Mouse (Mus musculus) thymus, postnatal 10 days (tissue): Measurements from ENCODE around the gene Vps53.

Experiments
- DNase-seq, 2 experiments: peaks; one replicate each; pipeline ENCODE4 v3.0.0; 2021; ENCODE audit warnings: low spot score in 2 of 2

Vps53 gene

DNA sequence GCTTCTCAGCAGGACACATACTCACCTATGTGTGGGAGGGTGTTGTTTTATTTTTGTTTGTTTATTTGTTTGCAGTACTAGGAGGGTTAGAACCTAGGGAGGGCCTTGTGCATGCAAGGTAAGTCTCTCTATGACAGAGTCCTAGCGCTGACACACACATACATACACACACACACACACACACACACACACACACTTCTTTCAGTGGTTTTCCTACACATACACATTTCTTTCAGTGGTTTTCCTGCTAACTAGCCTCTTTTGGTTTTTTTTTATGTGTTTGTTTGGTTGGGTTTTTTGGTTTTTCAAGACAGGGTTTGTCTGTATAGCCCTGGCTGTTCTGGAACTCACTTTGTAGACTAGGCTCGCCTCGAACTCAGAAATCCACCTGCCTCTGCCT lies 69.0 kb downstream of the Vps53 start:
- DNase-seq: no peak

DNA sequence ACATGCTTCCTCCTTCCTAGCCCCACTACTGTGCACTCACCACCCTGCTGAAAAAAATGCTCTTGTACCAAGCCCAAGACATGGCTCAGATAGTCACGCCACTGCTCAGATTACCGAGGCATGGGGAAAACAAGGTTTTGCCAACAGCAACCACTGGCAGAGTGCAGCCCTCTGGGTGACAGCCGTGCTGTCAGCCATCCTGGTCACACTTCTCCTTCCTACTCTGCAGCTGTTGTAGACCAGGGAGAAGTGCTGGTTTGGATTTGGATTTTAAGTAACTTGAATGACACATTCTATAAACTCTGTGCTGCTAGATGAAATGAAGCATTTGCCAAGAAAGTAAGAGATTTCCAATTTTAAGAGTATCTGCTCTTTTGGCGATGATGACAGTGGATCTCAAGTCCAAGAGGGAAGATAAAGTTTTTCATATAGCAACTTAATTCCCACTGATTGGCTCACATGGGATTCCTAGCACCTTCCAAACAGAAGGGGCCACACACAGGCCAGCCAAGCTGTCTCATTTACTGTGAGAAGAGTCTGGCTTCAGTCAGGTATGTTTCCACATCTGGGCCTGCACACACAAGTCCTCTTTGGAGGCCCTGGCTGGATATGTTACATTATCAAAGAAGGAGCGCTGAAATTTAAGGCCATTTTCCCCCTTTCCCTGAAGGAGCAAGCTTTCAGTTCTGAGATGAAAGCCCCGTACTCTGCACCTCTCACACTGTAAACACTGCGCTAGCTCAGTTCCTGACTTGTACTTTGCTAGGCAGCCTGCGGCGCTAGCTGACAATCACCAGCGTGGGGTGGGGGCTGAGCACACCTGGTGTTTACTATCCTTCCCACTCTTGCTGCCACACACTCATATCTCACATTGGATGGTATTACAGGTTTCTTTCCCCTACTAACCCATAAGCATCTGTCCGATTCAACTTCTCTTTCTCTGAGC lies 72.6 kb downstream of the Vps53 start:
- DNase-seq: peak; percentile 71 to 72

DNA sequence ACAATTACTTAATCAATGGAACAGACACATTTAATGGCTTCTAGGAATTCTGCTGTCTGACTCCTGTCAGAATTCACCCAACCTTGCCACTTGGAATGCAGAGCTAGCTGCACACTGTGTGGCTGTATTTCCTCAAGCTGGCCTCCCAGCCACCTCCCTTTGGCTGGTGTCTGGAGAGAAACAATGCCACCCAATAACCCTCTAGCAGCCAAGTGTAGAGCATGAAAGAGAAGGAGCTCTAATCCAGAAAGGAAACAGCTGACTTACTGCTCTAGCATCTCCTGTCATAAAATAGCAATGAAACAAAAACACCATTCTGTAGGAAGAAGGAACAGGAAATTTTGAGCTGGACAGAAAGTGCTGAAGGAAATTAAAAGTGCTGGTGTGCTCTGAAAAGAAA lies 78.3 kb downstream of the Vps53 start:
- no peak for DNase-seq

DNA sequence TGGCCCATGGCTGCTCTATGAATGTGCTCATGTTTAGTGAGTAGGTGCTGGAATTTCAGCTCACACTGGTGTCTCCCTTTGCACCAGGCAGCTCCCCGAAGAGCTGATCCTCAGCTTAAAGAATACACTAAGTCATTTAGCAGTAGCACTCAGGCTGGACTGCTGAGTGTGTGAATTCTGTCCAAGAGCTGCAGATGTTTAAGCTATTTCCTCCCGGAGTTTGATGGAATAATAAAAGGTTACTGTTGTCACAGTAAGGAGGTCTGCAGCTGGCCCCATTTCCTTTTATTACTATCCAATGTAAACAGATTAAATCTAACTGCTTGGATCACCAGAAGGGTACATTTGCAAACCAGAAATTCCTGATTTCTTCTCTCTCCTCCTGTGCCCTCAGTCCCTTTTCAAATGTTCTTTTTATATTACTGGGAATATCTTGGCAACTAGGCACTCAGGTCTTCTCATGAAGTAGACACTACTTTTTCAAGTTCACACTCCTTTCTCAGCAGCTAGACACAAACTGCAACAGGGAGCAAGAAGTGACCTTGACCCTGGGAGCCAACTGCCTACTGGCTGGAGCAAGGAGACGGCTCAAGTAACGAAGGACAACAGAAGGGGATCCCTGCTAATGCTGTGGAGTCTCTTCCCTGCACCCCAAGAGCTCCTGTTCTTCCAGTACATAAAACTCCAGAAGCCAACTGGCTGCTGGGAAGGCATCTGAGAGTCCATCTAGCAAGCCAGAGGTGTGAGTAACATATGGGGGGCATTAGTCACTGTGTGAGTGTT lies 80.1 kb downstream of the Vps53 start:
- DNase-seq: no peak

DNA sequence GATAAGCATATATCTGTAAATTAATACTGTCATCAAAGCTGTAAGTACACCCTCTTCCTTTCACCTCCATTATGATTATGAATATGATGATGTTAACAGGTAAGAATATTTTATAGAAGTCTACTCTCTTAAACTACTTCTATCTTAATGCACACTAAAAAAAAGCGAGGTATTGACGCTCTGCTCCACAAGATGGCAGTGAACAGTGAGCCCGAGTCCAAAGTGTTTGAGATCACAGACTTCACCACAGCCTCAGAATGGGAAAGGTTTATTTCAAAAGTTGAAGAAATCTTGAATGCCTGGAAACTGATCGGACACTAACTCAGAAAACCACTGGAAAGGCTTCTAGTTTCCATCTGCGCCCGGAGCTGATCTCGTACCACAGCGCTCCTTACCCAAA lies 85.8 kb downstream of the Vps53 start:
- no peak for DNase-seq

DNA sequence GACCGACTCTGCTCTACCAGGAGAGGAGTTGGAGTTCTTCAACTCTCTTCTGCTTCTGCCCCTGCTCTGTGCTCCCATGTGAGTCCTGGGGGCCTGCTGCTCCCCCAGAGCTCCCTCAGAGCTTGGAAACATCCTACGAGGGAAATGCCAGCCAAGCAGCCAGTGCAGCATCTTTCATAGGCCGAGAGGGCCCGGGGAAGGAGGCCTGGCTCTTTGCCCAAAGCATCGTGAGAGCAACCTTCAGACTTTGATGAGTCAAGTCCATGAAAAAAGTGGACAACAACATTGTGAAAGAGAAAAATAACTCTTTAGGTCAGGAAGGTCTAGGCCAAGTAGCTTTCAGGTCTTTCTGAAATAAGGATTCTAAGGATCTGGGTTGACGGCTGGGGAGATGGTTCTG lies 89.7 kb downstream of the Vps53 start:
- DNase-seq: no peak

DNA sequence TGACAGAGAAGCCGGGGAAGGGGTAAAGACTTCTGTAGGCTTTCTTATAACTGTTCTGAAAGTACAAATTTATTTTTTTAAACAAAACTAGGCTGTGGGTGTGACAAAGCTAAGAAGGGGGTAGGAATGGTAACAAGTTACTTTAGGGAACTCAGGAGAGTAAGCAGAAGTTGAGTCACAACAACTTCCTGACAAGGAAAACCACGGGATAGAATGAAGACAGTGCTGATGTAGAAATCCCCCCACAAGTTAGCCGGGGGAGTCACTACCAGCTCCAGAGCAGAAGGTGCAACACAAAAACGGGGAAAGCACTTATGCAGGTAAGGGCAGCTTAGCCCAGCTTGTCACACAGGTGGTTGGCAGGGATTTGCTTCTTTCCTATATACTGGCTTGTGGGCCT lies 90.9 kb downstream of the Vps53 start:
- no peak for DNase-seq

DNA sequence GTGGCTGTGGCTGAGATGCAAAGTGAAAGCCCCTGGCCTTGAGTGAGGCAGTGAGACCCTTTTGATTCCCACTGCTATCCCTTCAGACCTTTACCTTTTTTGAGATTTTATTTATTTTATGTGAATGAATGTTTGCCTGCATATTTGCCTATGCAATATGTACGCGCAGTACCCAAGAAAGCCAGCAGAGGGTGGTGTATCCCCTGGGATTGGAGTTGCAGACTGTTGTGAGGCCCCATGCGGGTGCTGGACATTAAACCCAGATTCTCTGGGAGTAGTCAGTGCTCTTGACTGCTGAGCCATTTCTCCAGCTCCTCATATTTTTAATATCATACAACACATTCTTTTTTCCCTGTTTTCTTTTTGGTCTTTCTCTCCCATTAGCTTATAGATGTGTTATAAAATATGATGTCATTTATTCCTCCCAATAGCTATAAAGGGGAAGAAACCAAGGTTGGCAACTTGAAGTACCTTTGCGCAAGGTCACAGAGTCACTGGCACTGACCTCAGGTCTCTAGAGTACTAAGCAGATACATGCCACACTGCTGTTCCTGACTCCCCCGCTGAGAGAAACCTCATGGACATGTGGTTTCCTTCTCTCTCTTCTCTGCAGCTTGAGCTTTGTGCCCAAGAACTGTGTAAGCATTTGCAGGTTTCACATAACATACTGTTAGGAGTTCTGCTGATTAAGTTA lies 93.4 kb downstream of the Vps53 start:
- DNase-seq: peak; percentile 45 to 77

DNA sequence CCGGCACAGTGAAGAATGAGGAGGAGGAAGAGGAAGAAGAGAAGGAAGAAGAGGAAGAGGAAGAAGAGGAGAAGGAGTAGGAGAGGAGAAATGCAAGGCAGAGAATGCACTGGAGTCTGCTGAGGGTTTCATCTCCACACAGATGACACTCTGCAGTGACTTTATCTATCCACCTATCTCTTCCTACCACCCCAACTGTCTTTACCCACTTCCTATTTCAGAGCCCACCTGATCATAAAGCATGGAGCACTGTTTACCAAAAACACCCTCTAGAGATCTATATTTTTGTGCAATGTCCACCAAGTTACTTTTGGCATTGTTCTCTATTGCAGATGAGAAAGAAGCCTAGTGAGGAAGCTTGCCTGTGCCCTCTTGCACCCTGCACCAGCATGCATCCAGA lies 94.5 kb downstream of the Vps53 start:
- DNase-seq: no peak

DNA sequence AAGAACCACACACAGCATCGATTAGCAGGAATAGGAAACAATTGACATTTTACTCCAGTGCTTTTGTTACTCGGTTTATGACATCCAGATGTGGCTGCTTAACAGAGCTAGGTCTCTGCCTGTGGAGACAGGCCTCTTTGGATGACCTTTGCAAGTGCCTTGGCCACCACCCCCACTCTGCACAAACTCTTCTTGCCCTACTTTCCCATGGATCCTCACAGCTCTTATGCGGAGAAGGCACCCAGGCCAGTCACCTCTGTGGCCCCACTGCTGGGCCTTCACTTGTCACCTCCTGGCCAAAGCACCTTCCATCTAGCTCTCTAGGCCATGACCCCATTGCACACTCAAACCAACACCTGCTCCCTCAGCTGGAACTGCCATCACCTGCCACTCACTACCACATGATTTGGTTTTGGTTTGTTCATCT lies 95.5 kb downstream of the Vps53 start:
- no peak for DNase-seq

DNA sequence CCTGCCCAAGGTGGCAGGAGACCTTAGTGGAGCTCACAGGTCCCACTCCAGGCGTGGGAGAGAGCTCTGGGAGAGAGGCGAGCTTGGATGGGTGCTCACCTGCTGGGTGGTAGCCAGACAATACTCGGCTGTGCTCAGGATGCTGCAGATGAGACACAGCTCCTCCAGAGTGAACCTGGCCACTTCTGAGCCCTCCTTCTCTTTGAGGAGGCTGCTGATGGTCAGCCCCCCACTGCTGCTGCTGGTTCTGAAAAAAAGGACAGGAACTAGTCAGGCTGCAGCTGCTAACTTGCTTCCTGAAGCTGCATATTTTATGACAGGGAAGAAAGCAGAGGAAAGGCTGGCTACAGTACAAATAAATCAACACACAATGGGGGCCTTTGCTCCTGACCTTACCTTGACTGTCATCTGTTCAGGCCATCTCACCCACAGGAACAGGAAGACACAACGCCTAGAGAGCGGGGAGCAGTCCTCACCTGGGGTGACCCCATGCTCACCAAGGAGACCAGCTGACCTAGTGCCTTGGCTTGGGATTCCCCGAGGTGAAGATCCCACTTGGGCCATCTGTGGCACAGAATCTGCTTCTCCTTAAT lies 98.3 kb downstream of the Vps53 start:
- DNase-seq: no peak

DNA sequence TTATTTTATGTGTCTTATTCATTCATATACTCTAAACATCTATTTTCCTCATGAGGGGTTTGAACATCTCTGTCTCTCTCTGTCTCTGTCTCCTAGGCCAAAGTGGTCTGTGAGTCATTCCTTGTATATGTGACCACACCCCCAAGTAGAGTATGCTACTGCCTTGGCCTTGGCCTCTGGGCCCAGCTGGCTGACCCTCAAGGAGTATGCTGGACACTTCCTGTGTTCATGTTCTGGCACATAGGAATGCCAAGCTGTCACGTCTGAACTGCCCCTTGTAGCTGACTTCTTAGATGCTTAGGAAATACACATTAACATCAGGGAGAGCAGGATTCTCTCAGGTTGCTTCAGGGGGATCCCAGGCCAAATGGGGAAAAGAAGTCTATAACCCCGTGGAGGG lies 99.2 kb downstream of the Vps53 start:
- DNase-seq: no peak

DNA sequence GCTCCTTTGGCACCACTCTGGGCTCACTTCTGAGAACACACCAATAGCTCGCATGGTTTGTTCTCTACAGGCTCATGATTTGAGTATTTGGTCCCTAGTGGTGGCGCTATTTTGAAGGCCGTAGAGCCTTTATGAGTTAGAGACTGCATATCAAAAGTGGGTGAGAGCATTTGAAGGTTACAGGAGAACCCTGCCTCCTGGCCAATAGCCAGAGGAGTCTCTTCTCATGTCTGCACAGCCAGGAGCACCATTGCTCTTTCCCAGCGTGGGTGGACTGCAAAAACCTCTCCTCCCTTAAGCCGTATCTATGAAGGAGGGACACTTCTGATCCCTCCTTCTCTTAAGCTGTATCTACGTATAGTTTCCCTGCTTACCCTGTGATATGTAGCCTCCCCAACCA lies 102.1 kb downstream of the Vps53 start:
- DNase-seq: no peak

DNA sequence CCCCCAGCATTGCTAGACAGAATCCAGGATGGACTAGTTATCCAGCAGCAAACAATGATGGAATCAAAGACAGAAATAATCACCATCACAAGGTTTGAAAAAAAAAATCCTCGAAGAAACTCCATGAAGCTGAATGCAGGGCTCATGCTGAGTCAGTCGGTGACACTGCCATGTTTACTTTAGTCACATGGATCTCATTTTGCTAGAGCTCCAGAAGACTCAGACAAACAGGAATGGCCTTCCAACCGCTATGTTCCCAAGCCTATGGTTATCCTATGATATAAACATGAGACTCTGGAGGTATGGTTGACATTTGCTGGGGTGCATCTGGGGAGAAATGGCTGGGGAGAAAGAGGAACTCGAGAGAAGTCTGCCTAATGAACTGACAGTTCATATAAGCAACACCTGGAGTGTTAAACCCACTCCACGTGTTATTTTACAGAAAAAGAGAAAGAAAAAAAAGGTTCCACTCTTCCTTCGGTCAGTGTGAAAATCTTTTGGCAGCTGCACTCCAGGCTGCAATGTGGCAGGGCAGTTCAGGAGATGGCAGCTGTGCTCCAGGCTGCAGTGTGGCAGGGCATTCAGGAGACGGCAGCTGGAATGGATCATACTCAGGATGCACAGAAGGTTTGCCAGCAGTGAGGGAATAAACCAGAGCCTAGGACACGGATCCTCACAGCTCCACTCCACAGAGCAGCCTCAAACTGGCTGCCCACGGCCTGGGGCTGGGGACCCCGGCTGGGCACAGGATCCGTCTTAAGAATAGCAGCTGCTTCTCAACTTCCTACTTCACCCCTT lies 105.0 kb downstream of the Vps53 start:
- no peak for DNase-seq

DNA sequence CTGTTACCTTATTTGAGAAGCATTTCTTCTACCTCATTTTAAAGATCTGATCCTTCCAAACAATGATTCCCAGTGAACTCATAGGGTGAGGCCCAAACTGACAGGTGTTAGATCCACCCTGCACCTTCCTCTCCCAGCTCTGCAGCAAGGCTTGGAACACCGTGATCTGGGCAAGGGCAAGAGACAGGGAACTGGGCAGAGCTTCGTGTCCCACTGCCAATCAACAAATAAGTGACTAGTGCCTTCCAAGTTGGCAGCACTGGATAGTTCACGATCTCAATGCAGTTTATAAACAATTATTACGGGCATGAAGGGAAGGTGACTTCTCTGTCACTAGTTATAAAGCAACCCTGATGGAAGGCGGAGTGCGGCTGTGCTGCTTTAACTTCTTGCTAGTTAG lies 109.6 kb downstream of the Vps53 start:
- no peak for DNase-seq

DNA sequence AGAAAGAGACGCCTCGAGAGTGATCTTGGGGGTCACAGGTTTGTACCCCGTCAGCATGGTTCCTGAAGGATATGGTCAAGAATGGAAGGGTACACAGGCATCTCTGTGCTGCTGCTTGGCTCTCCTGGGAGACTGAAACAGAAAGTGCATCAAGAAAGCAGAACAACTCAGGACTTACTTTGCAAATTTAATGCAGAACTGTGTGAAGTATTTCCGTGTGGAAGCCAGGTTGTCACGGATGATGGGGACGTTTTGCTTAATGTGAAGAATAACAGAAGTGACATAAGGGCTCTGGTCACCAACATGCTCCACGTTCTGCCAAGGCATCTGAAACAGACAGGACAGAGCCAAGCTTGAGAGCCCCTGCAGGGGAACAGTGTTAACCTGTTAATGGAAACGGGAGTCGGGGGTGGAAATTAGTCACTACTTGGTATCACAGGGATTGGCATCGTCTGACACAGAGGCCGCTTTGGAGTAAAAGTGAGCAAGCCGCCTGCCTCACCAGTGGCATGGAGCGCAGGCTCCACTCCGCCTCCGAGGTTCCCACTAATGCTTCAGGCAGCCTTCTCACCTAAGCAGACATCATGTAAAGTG lies 112.8 kb downstream of the Vps53 start:
- no peak for DNase-seq

DNA sequence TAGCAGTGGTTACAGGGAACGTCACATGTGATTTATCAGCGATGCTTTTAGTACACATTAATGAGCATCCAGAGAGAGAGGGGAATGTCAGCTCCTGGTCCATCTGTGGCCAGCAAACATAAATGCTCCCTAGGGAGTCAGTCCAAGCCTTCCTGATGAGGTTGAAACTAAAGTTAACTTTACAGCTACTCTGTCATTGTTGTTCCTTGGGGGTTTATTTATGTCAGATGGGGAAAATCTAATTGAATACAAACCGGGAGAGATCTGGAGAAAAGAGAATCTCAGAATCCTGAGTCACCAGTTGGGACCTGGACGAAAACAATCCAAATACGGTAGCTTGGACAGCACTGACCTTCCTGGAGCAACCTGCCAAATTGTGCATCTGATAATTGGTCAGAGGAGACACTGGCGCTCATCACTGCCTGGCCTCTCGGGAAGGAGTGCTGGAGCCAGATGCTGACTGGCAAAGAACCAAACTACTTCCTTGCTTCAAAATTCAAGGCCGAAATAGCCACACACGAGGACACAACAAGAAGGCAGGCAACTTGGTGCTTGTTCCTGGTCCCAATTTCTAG lies 113.8 kb downstream of the Vps53 start:
- no peak for DNase-seq

DNA sequence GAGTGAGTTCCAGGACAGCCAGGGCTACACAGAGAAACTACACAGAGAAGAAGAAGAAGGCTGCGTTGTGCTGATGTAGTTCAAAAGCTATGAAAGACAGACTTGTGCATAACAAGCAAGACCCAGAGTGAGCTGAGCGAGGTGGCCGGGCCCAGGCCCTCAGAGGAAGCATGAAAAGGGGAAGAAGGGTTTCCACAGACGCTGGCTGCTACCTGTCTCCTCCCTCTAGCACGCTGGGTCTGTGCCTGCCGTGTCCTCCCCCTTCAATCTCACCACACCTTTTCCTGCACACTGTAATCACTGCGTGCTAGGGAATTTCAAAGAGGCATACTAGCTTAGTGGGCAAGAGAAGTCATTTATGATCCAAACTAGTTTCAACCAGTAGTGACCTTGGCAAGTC lies 115.0 kb downstream of the Vps53 start:
- DNase-seq: no peak

DNA sequence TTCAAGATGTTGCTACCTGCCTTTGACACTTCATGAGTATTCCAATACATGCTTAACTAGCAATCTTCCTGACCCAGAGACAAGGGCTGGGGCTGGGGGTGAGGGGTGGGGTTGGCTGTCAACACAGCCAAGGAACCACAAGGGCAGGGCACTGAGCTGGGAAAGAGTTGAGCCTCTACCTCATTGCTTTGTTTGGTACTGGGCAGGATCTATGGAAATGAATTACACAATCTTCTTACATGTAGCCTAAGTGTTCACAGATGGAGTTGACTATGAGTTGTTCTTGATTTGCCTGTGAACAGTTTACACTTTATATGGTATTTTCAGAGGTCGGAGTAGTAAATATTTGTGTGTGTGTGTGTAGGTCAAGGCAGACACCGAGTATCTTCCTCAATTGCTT lies 118.5 kb downstream of the Vps53 start:
- no peak for DNase-seq

DNA sequence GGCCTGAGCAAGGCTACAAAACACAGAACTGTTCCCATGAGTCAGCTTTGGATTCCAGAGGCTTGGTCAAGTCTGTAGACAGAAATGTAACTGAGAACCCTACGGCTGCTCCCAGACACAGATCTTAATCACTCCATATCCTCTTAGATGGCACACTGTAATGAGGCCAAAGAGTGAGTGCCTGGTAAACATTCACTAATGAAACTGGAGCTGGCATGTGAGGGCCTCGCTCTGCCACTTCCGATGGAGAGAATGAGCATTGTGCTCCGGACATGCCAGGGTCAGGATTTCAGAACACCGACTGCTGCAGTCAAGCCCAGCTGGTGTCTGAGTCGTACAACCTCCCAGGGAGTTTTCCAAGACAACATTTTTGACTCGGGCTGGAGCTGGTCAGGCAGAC lies 119.5 kb downstream of the Vps53 start:
- no peak for DNase-seq
